Mouse (Mus musculus) CH12.LX (cell line): Measurements from ENCODE around the gene Ube2v1. TPM values are rescaled to one million over a fixed set of nuclear protein-coding genes. Genes with fewer than 3 reads are reported as not detected.

ENCODE experiments used
- DNase-seq: peaks from one replicate; pipeline ENCODE4 v3.0.0-alpha.2; 2013; ENCODE audit errors: extremely low read depth
- H3K27ac ChIP-seq: 2 replicates; pipeline ENCODE4 v1.5.1; 2012; ENCODE audit warnings: low read depth, mild to moderate bottlenecking, control low read depth, moderate library complexity; ENCODE audit not compliant: insufficient read depth
- H3K27me3 ChIP-seq: replicated peaks from 2 replicates; pipeline ENCODE3; 2012; ENCODE audit warnings: inconsistent platforms
- H3K36me3 ChIP-seq, 2 experiments: replicated peaks in 1 of 2; 2 replicates each; pipeline versions ENCODE3 to v1.6.1; 2012; ENCODE audit warnings: inconsistent platforms in 1 of 2, low read length in 1 of 2, mild to moderate bottlenecking in 1 of 2, mixed read lengths in 1 of 2, moderate library complexity in 1 of 2; ENCODE audit not compliant: control insufficient read depth in 1 of 2, insufficient read depth in 1 of 2
- H3K4me1 ChIP-seq, 2 experiments: 2 replicates each; pipeline ENCODE4 v1.6.1; 2012; ENCODE audit warnings: inconsistent platforms in 1 of 2, moderate library complexity in 1 of 2; ENCODE audit not compliant: insufficient read depth in 2 of 2, control insufficient read depth in 1 of 2
- H3K4me2 ChIP-seq: 2 replicates; pipeline ENCODE4 v1.6.1; 2012; ENCODE audit warnings: low read depth, mild to moderate bottlenecking, control low read depth; ENCODE audit not compliant: poor library complexity, insufficient read depth, severe bottlenecking
- H3K4me3 ChIP-seq, 3 experiments: fragments of 150-350 bp in 1 of 3; sonication (generic) in 1 of 3; replicated peaks in 1 of 3; 2 replicates each; pipeline versions ENCODE3 to v1.5.1; 2011 to 2012; ENCODE audit warnings: low read depth in 2 of 3, low read length in 2 of 3, mild to moderate bottlenecking in 2 of 3, moderate library complexity in 2 of 3, control low read depth in 1 of 3, improper control_type of control experiment in 1 of 3, inconsistent platforms in 1 of 3, mixed read lengths in 1 of 3; ENCODE audit not compliant: poor library complexity in 1 of 3
- H3K79me2 ChIP-seq: replicated peaks from 2 replicates; pipeline ENCODE4 v1.6.1; 2012; ENCODE audit warnings: mild to moderate bottlenecking, moderate library complexity; ENCODE audit not compliant: control insufficient read depth, poor library complexity, insufficient read depth, severe bottlenecking; ENCODE audit errors: extremely low read depth
- H3K9ac ChIP-seq: 2 replicates; pipeline ENCODE4 v1.6.1; 2012; ENCODE audit warnings: low read depth, mild to moderate bottlenecking, control low read depth, moderate library complexity; ENCODE audit not compliant: insufficient read depth
- H3K9me3 ChIP-seq: replicated peaks from 2 replicates; pipeline ENCODE3; 2012; ENCODE audit warnings: low read length, inconsistent platforms, mixed read lengths
- BHLHE40 ChIP-seq: IDR thresholded peaks from 2 replicates; pipeline ENCODE4 v1.6.1; 2011; ENCODE audit warnings: mild to moderate bottlenecking, low read depth, low read length, improper control_type of control experiment
- CHD1 ChIP-seq: IDR thresholded peaks from 2 replicates; pipeline ENCODE4 v1.6.1; 2012; ENCODE audit warnings: low read depth, low read length, improper control_type of control experiment, inconsistent platforms
- CTCF ChIP-seq, 2 experiments: IDR thresholded peaks in 1 of 2; conservative IDR thresholded peaks in 1 of 2; 2 replicates each; pipeline ENCODE4 v1.5.1; 2011 to 2012; ENCODE audit warnings: low read depth in 2 of 2, low read length in 2 of 2, improper control_type of control experiment in 1 of 2, inconsistent platforms in 1 of 2, mild to moderate bottlenecking in 1 of 2, moderate library complexity in 1 of 2
- E2F4 ChIP-seq: IDR thresholded peaks from 2 replicates; pipeline ENCODE4 v1.6.1; 2011; ENCODE audit warnings: low read depth, low read length, improper control_type of control experiment; ENCODE audit not compliant: insufficient replicate concordance
- ELF1 ChIP-seq: IDR thresholded peaks from 2 replicates; pipeline ENCODE4 v1.6.1; 2014; ENCODE audit warnings: low read depth, mild to moderate bottlenecking, inconsistent platforms, low read length, improper control_type of control experiment
- ETS1 ChIP-seq: conservative IDR thresholded peaks from 2 replicates; pipeline ENCODE4 v1.6.1; 2012; ENCODE audit warnings: low read depth, mild to moderate bottlenecking, inconsistent platforms, low read length, improper control_type of control experiment, moderate library complexity
- GABPA ChIP-seq: IDR thresholded peaks from 2 replicates; pipeline ENCODE4 v1.6.1; 2012; ENCODE audit warnings: low read depth, low read length, improper control_type of control experiment, inconsistent platforms; ENCODE audit not compliant: insufficient replicate concordance
- JUND ChIP-seq: conservative IDR thresholded peaks from 2 replicates; pipeline ENCODE4 v1.6.1; 2011; ENCODE audit warnings: low read depth, low read length, improper control_type of control experiment
- MAFK ChIP-seq: IDR thresholded peaks from 2 replicates; pipeline ENCODE4 v1.6.1; 2011; ENCODE audit warnings: low read length, improper control_type of control experiment; ENCODE audit not compliant: insufficient replicate concordance
- MAZ ChIP-seq: IDR thresholded peaks from 2 replicates; pipeline ENCODE4 v1.6.1; 2012; ENCODE audit warnings: low read depth, mild to moderate bottlenecking, inconsistent platforms, low read length, improper control_type of control experiment, moderate library complexity
- MEF2A ChIP-seq: IDR thresholded peaks from 2 replicates; pipeline ENCODE4 v1.6.1; 2014; ENCODE audit warnings: low read depth, mild to moderate bottlenecking, inconsistent platforms, low read length, improper control_type of control experiment, borderline replicate concordance
- MXI1 ChIP-seq: IDR thresholded peaks from 2 replicates; pipeline ENCODE4 v1.6.1; 2011; ENCODE audit warnings: mild to moderate bottlenecking, low read depth, low read length, improper control_type of control experiment
- MYC ChIP-seq: IDR thresholded peaks from 2 replicates; pipeline ENCODE4 v1.6.1; 2011; ENCODE audit warnings: low read depth, mild to moderate bottlenecking, improper control_type of control experiment, low read length
- NELFE ChIP-seq: IDR thresholded peaks from 2 replicates; pipeline ENCODE4 v1.6.1; 2011; ENCODE audit warnings: low read depth, low read length, improper control_type of control experiment
- PAX5 ChIP-seq: IDR thresholded peaks from 2 replicates; pipeline ENCODE4 v1.6.1; 2012; ENCODE audit warnings: low read length, inconsistent platforms, mixed read lengths
- POLR2A ChIP-seq: IDR thresholded peaks from 2 replicates; pipeline ENCODE4 v1.6.1; 2011; ENCODE audit warnings: low read depth, mild to moderate bottlenecking, improper control_type of control experiment, low read length
- POLR2AphosphoS2 ChIP-seq: IDR thresholded peaks from 2 replicates; pipeline ENCODE4 v1.6.1; 2011; ENCODE audit warnings: low read depth, low read length, improper control_type of control experiment
- RAD21 ChIP-seq: IDR thresholded peaks from 2 replicates; pipeline ENCODE4 v1.6.1; 2011; ENCODE audit warnings: low read depth, mild to moderate bottlenecking, low read length, improper control_type of control experiment, moderate library complexity
- TBP ChIP-seq: conservative IDR thresholded peaks from 2 replicates; pipeline ENCODE4 v1.6.1; 2011; ENCODE audit warnings: low read depth, low read length, improper control_type of control experiment
- UBTF ChIP-seq: IDR thresholded peaks from 2 replicates; pipeline ENCODE4 v1.6.1; 2012; ENCODE audit warnings: low read depth, mild to moderate bottlenecking, inconsistent platforms, low read length, improper control_type of control experiment, moderate library complexity
- USF1 ChIP-seq: IDR thresholded peaks from 2 replicates; pipeline ENCODE4 v1.6.1; 2014; ENCODE audit warnings: low read depth, mild to moderate bottlenecking, inconsistent platforms, low read length, improper control_type of control experiment
- USF2 ChIP-seq: conservative IDR thresholded peaks from 2 replicates; pipeline ENCODE4 v1.6.1; 2011; ENCODE audit warnings: low read depth, low read length, improper control_type of control experiment
- ZKSCAN1 ChIP-seq: IDR thresholded peaks from 2 replicates; pipeline ENCODE4 v1.6.1; 2012; ENCODE audit warnings: low read depth, inconsistent platforms, low read length, improper control_type of control experiment, borderline replicate concordance
- ZMIZ1 ChIP-seq: IDR thresholded peaks from 2 replicates; pipeline ENCODE4 v1.6.1; 2012; ENCODE audit warnings: low read depth, mild to moderate bottlenecking, inconsistent platforms, low read length, improper control_type of control experiment
- ZNF384 ChIP-seq: IDR thresholded peaks from 2 replicates; pipeline ENCODE4 v1.6.1; 2012; ENCODE audit warnings: low read depth, low read length, improper control_type of control experiment, inconsistent platforms
- dilution Hi-C: fragments of 300-500 bp; cut with MboI; formaldehyde crosslinking; loops from 2 replicates; pipeline ENCODE4 v1.14.3; 2020; ENCODE audit warnings: low sequenced_read_pairs; ENCODE audit not compliant: extremely low pct_unique_long_range_greater_than_20kb, extremely low pct_ligation_motif_present
- in situ Hi-C: fragments of 300-500 bp; cut with MboI; formaldehyde crosslinking; loops from 3 replicates; pipeline ENCODE4 v1.14.3; 2019; ENCODE audit warnings: low sequenced_read_pairs, low pct_ligation_motif_present, low pct_unique_long_range_greater_than_20kb, mixed read lengths
- polyA plus RNA-seq: library from polyadenylated mRNA; unstranded; fragments of >175 nt; gene quantifications from 2 replicates; pipeline ENCODE4 v1.2.1, GENCODE M21; 2012; ENCODE audit warnings: low read depth; ENCODE audit not compliant: insufficient read length
- total RNA-seq, 2 experiments: library from RNA; depleted of rRNA; stranded (reverse); fragments of 300-350 nt in 1 of 2; fragments of >200 nt in 1 of 2; gene quantifications; 2 replicates each; pipeline ENCODE4 v1.2.3; 2012 to 2014

Gene Ube2v1
- total and polyA plus RNA-seq, 3 experiments: 92.8 to 184 (median 126) TPM

DNA sequence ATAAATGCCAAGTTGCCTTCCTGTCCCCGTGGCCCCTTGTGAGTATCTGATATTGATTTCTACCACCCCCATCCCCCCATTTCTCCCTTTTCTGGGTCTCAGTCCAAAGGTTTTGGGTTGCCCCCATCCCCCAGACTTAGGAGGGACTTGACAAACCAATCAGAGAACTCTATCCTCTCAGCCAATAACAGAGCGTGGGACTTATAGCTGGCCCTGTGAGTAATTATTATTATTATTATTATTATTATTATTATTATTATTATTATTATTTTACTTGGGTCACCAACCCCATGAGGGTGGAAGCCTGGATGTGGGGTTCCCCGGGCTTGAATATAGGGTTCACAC lies 66.6 kb downstream of the Ube2v1 start:
- peak overlapping the region; percentile 58; the same call in 1 of the 2 replicates for H3K4me2 ChIP-seq
- TF ChIP-seq POLR2AphosphoS2 (no peak), POLR2A (no peak), PAX5 (no peak), CHD1 (no peak), JUND (no peak), MAZ (no peak), E2F4 (no peak), NELFE (no peak), ELF1 (no peak), MXI1 (no peak), ZMIZ1 (no peak), USF2 (no peak), ZKSCAN1 (no peak), CTCF (conservative IDR thresholded peaks at IDR 0.05 in 1 of 2, IDR thresholded peaks at IDR 0.05 in 1 of 2; ENCODE audit: low read depth in 2 of 2, low read length in 2 of 2) (no peak), MYC (no peak), UBTF (no peak), MEF2A (no peak), USF1 (no peak), ZNF384 (no peak), MAFK (no peak)
- H3K4me1 ChIP-seq: peaks cover 28 to 55% of the 10 kb centered on the region in 2 experiments
- in situ Hi-C loops (no loop called here), dilution Hi-C loops (no loop called here)
- no peak overlapping the region for H3K4me3 ChIP-seq
- H3K9ac ChIP-seq: peak overlapping the region; percentile 18; the same call in 1 of the 2 replicates
- H3K27ac ChIP-seq: no peak overlapping the region
- no peak for DNase-seq
- no peaks in the 10 kb centered on the region for H3K27me3 ChIP-seq
- no peaks in the 10 kb centered on the region for H3K79me2 ChIP-seq
- H3K36me3 ChIP-seq: peaks cover 0 to 19% of the 10 kb centered on the region in 2 experiments
- no peaks in the 10 kb centered on the region for H3K9me3 ChIP-seq

DNA sequence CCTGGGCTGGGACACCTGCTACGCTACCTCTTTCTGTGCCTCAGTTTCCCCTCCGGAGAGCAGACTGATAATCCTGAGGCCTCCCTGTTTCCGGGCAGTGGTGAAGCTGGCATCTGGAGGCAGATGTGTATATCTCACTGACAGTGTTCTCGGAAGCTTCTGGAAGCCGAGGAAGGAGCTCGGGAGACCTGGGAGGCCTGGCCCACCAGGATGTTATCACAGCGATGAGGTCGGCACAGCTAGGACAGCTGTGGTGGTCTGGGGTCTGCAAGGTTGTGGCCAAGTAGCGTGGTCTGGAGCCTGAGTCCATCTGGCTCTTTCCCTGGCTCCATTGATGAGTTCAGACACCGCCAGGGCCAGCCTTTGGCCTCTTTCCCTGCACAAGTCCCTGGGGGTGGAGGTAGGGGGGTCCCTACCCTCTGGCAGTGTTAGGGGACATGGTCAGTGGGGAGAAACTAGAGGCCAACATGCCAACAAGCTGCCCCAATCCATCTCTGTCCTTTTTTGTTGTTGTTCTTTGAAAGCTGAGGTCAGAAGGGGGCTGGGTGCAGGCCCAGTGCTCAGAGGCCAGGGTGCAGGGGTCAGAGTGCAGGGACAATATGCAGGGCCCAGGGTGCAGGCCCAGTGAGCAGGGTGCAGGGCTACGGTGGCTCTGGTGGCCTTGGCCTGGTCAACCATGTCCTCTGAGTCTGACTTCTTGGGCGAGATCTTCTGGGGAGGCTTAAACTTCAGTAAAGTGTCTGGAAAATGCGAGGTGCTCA lies 67.2 kb downstream of the Ube2v1 start:
- peaks cover 0 to 20% of the 10 kb centered on the region in 2 experiments for H3K36me3 ChIP-seq
- H3K9ac ChIP-seq: no peak overlapping the region
- no peaks in the 10 kb centered on the region for H3K27me3 ChIP-seq
- H3K4me1 ChIP-seq: peaks cover 28 to 50% of the 10 kb centered on the region in 2 experiments
- peak overlapping the region in 1 of 3 experiments; percentile 9 for H3K4me3 ChIP-seq
- DNase-seq: no peak
- in situ Hi-C loops: no loop called here
- H3K9me3 ChIP-seq: no peaks in the 10 kb centered on the region
- dilution Hi-C loops: no loop called here
- H3K4me2 ChIP-seq: no peak overlapping the region
- peak overlapping the region; percentile 1; the same call in 1 of the 2 replicates for H3K27ac ChIP-seq
- no peak for TF ChIP-seq BHLHE40
- no peak for TF ChIP-seq ETS1
- TF ChIP-seq JUND: no peak
- no peak for TF ChIP-seq ZMIZ1
- no peak for TF ChIP-seq TBP
- TF ChIP-seq RAD21: no peak
- no peak for TF ChIP-seq GABPA
- no peaks in the 10 kb centered on the region for H3K79me2 ChIP-seq
